7 mouse cellular contexts compared by ENCODE assay signal in the genomic region with DNA sequence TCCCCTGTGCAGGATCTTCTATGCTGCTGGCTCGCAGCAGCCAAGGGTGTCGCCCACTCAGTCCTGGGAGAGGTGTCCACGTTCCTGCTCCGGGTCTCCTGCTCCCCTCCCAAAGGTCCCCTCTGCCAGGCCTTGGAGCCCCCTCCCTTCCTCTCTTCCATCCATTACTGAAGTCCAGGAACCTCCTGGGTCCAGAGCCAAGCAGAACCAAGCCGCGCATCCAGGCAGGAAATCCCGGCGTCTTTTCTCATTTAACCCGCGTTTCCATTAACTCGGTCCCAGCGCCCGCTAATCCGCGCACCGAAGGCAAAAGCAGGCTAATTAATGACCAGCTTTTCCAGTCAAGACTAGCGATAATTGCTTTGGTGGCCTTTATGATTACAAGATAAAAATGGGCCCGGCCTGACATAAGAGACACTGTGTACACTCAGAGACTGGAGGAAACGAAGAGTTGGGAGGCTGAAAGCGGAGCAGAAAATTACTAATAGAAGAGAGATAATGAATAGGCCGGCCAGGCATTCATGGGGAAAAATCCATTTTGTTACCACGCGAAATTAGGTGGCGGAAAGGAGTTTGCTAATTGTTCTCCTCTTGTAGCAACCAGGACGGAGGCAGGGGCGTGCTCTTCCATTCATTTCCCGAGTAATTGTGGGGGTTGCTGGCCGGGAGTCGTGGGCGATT.
DNase-seq lines count a peak whose midpoint lies in the region; ATAC-seq and TF ChIP-seq lines count a peak whose summit lies in the region.

No protein-coding gene starts in this region.

- H3K9me3 ChIP-seq in liver, embryonic 11.5 days (ENCODE audit: control insufficient read depth, low read length), result no peaks in the 10 kb centered on the region
- H3K9me3 ChIP-seq in liver, embryonic 12.5 days (replicated peaks), result no peaks in the 10 kb centered on the region
- no peaks in the 10 kb centered on the region for H3K9me3 ChIP-seq in forebrain, embryonic 12.5 days
- H3K9me3 ChIP-seq in limb, embryonic 14.5 days (ENCODE audit: control insufficient read depth, low read length), result no peaks in the 10 kb centered on the region
- no peaks in the 10 kb centered on the region for H3K9me3 ChIP-seq in stomach, embryonic 16.5 days (replicated peaks; ENCODE audit: control insufficient read depth, low read length)

- H3K27me3 ChIP-seq in liver, embryonic 11.5 days (replicated peaks; ENCODE audit: control insufficient read depth, insufficient read depth, low read length), result peaks cover 72% of the 10 kb centered on the region
- peaks cover 86% of the 10 kb centered on the region for H3K27me3 ChIP-seq in liver, embryonic 12.5 days (replicated peaks)
- H3K27me3 ChIP-seq in forebrain, embryonic 12.5 days, result peaks cover 64% of the 10 kb centered on the region
- peaks cover 68% of the 10 kb centered on the region for H3K27me3 ChIP-seq in limb, embryonic 14.5 days (ENCODE audit: control insufficient read depth, insufficient read depth, low read length)
- peaks cover 61% of the 10 kb centered on the region for H3K27me3 ChIP-seq in stomach, embryonic 16.5 days (ENCODE audit: control insufficient read depth, insufficient read depth, low read length)
- peaks cover 2% of the 10 kb centered on the region for H3K27me3 ChIP-seq in thymus, adult 2 months (ENCODE audit: control insufficient read depth, insufficient read depth, low read length)

- no peak for ATAC-seq in liver, embryonic 11.5 days (replicated peaks; ENCODE audit: low FRiP score)
- ATAC-seq in liver, embryonic 12.5 days, result no peak
- peak; percentile 65 for ATAC-seq in forebrain, embryonic 12.5 days (ENCODE audit: low FRiP score)
- peak; percentile 28; the same call in 1 of the 2 replicates for ATAC-seq in limb, embryonic 14.5 days (ENCODE audit: low FRiP score, low read depth)
- ATAC-seq in stomach, embryonic 16.5 days (ENCODE audit: insufficient read depth, low FRiP score), result 0 out of 2 replicates have a peak, but pooled peaks have one; percentile 18

- no peak for TF ChIP-seq POLR2A in limb, embryonic 14.5 days (IDR thresholded peaks at IDR 0.05; ENCODE audit: borderline replicate concordance, extremely low read depth, insufficient read depth, insufficient read length)
- TF ChIP-seq POLR2A in thymus, adult 2 months (IDR thresholded peaks at IDR 0.05; ENCODE audit: control insufficient read depth, extremely low read depth, insufficient read depth, low read length, poor library complexity), result no peak

- no peak overlapping the region for H3K4me3 ChIP-seq in liver, embryonic 11.5 days (ENCODE audit: low read depth, low read length)
- no peak overlapping the region for H3K4me3 ChIP-seq in liver, embryonic 12.5 days
- H3K4me3 ChIP-seq in forebrain, embryonic 12.5 days (replicated peaks), result peak overlapping the region; percentile 33
- H3K4me3 ChIP-seq in limb, embryonic 14.5 days (replicated peaks; ENCODE audit: low read length), result peak overlapping the region; percentile 28
- H3K4me3 ChIP-seq in stomach, embryonic 16.5 days (replicated peaks; ENCODE audit: low read length), result peak overlapping the region; percentile 15
- no peak overlapping the region for H3K4me3 ChIP-seq in thymus, adult 2 months (ENCODE audit: control insufficient read depth, insufficient read depth, low read length)

- no peak overlapping the region for H3K9ac ChIP-seq in liver, embryonic 11.5 days (ENCODE audit: low read depth, low read length)
- no peak overlapping the region for H3K9ac ChIP-seq in liver, embryonic 12.5 days
- peak overlapping the region; percentile 57 for H3K9ac ChIP-seq in forebrain, embryonic 12.5 days
- no peak overlapping the region for H3K9ac ChIP-seq in limb, embryonic 14.5 days (ENCODE audit: low read depth, low read length, severe bottlenecking)
- H3K9ac ChIP-seq in stomach, embryonic 16.5 days (ENCODE audit: low read length), result no peak overlapping the region

- H3K27ac ChIP-seq in liver, embryonic 11.5 days (ENCODE audit: low read depth, low read length), result no peak overlapping the region
- H3K27ac ChIP-seq in liver, embryonic 12.5 days, result no peak overlapping the region
- H3K27ac ChIP-seq in forebrain, embryonic 12.5 days, result peak overlapping the region; percentile 91
- no peak overlapping the region for H3K27ac ChIP-seq in limb, embryonic 14.5 days (replicated peaks; ENCODE audit: low read depth, low read length)
- no peak overlapping the region for H3K27ac ChIP-seq in stomach, embryonic 16.5 days (ENCODE audit: low read length)
- H3K27ac ChIP-seq in thymus, adult 2 months (ENCODE audit: control insufficient read depth, insufficient read depth, low read length), result no peak overlapping the region

- no peak for TF ChIP-seq CTCF in thymus, adult 2 months (IDR thresholded peaks at IDR 0.05; ENCODE audit: borderline replicate concordance, control insufficient read depth, extremely low read depth, insufficient read depth, low read length, poor library complexity)

- no peak for DNase-seq in liver, embryonic 11.5 days (ENCODE audit: low spot score)
- DNase-seq in limb, embryonic 14.5 days (ENCODE audit: low spot score), result no peak
- no peak for DNase-seq in thymus, adult 2 months
- no peak for DNase-seq in layer of hippocampus, adult 8-10 months (ENCODE audit: low spot score in 2 of 2)

- H3K4me2 ChIP-seq in liver, embryonic 11.5 days, result 0 out of 2 replicates have a peak overlapping the region, but pooled peaks have one; percentile 5
- H3K4me2 ChIP-seq in liver, embryonic 12.5 days, result no peak overlapping the region
- H3K4me2 ChIP-seq in forebrain, embryonic 12.5 days, result peak overlapping the region; percentile 59
- H3K4me2 ChIP-seq in limb, embryonic 14.5 days (replicated peaks; ENCODE audit: low read depth, low read length, severe bottlenecking), result peak overlapping the region; percentile 51
- H3K4me2 ChIP-seq in stomach, embryonic 16.5 days (ENCODE audit: low read depth, low read length), result peak overlapping the region; percentile 40

- no peaks in the 10 kb centered on the region for H3K36me3 ChIP-seq in liver, embryonic 11.5 days (ENCODE audit: control insufficient read depth, insufficient read depth, low read length)
- H3K36me3 ChIP-seq in liver, embryonic 12.5 days, result no peaks in the 10 kb centered on the region
- H3K36me3 ChIP-seq in forebrain, embryonic 12.5 days (replicated peaks), result peaks cover 17% of the 10 kb centered on the region
- no peaks in the 10 kb centered on the region for H3K36me3 ChIP-seq in limb, embryonic 14.5 days (ENCODE audit: control insufficient read depth, insufficient read depth, low read length)
- H3K36me3 ChIP-seq in stomach, embryonic 16.5 days (ENCODE audit: control insufficient read depth, insufficient read depth, low read length), result no peaks in the 10 kb centered on the region
- no peaks in the 10 kb centered on the region for H3K36me3 ChIP-seq in thymus, adult 2 months (ENCODE audit: control insufficient read depth, insufficient read depth, low read length)

- WGBS in liver, embryonic 11.5 days, result 7% methylated on average over 30 of the region's 30 CpGs
- 7% methylated on average over 30 of the region's 30 CpGs for WGBS in liver, embryonic 12.5 days (ENCODE audit: insufficient replicate concordance)
- 1% methylated on average over 30 of the region's 30 CpGs for WGBS in forebrain, embryonic 12.5 days
- 2% methylated on average over 29 of the region's 30 CpGs for WGBS in limb, embryonic 14.5 days
- WGBS in stomach, embryonic 16.5 days, result 6% methylated on average over 30 of the region's 30 CpGs
- 20% methylated on average over 30 of the region's 30 CpGs for WGBS in thymus, adult 2 months

- H3K4me1 ChIP-seq in liver, embryonic 11.5 days (replicated peaks; ENCODE audit: control insufficient read depth, insufficient read depth, low read length), result no peaks in the 10 kb centered on the region
- H3K4me1 ChIP-seq in liver, embryonic 12.5 days, result no peaks in the 10 kb centered on the region
- H3K4me1 ChIP-seq in forebrain, embryonic 12.5 days, result peaks cover 73% of the 10 kb centered on the region
- H3K4me1 ChIP-seq in limb, embryonic 14.5 days (ENCODE audit: control insufficient read depth, insufficient read depth, low read length), result peaks cover 17% of the 10 kb centered on the region; the same call in 1 of the 2 replicates
- peaks cover 11% of the 10 kb centered on the region for H3K4me1 ChIP-seq in stomach, embryonic 16.5 days (ENCODE audit: control insufficient read depth, insufficient read depth, low read length)
- peaks cover 5% of the 10 kb centered on the region for H3K4me1 ChIP-seq in thymus, adult 2 months (replicated peaks; ENCODE audit: control insufficient read depth, insufficient read depth, low read length)

Comparison
In these comparisons a context has a peak if more than half of its experiments do, and no peak if none do; other contexts are left out.
1. ATAC-seq: peak in forebrain, embryonic 12.5 days (single experiment), limb, embryonic 14.5 days (single experiment) and stomach, embryonic 16.5 days (single experiment); none in liver, embryonic 11.5 days (single experiment) and liver, embryonic 12.5 days (single experiment).
2. H3K4me3 ChIP-seq: peak in forebrain, embryonic 12.5 days (single experiment), limb, embryonic 14.5 days (single experiment) and stomach, embryonic 16.5 days (single experiment); none in liver, embryonic 11.5 days (single experiment), liver, embryonic 12.5 days (single experiment) and thymus, adult 2 months (single experiment).